Mouse (Mus musculus) brain, embryonic 14.5 days (tissue): ENCODE data around the gene Smn1.

Experiments used
- CTCF ChIP-seq: fragments of 200-500 bp; IDR thresholded peaks from 2 replicates; pipeline ENCODE4 v1.5.1; 2012; ENCODE audit warnings: inconsistent platforms, mild to moderate bottlenecking, moderate library complexity, borderline replicate concordance; ENCODE audit not compliant: insufficient read depth, insufficient read length; ENCODE audit errors: extremely low read depth
- POLR2A ChIP-seq: fragments of 200-500 bp; IDR thresholded peaks from 2 replicates; pipeline ENCODE4 v1.6.1; 2012; ENCODE audit warnings: mild to moderate bottlenecking, inconsistent platforms, borderline replicate concordance; ENCODE audit not compliant: poor library complexity, insufficient read depth, insufficient read length, severe bottlenecking; ENCODE audit errors: extremely low read depth

DNA sequence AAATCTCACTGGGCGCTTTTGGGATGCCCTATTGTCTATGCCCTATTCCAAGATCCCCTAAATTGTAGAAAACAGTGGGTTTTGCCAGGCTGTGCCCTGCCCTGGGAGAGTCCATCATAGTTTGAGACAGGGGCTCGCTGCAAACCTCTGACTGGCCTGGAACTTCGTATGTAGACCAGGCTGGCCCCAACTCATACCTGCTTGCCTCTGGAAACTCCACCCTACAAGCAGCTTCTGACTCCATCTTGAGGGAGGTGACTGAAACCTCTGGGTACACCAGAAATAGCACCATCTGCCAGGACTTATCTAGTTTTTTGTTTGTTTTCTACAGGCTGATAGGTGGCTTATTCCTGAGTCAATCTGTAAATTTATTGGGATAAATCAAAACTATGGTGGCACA is 682 bp upstream of the Smn1 start:
- TF ChIP-seq CTCF (no peak), POLR2A (no peak)
